Mouse (Mus musculus): ENCODE measurements around the gene Nckap5.
A peak's percentile ranks its signal among the peaks of the same experiment; 100 is the strongest.
"Not testable (repeated sequence)": the region's sequence is repeated elsewhere in the genome, so short reads cannot be mapped to it uniquely, and the experiment has no call there.

Gene Nckap5

DNA sequence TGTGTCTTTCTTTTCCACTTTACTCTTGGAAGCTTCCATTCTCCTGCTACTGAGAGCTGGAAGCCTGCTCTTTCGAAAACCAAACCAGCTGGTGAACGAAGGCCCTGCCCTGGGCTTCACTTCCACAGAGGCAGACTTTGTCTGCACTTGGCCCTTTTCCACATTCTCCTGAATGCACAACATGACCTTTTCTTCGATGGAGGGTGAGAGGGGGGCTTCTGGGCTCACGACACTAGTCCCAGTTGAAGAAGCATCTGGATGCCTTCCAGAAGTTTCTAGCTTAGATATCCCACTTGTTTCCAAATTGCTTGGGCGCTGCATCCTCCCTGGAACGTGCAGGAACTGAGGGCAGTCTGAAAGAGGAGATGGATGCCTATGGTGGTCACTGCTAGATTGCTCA, 806.1 kb downstream of the Nckap5 start:
- peak in 1 of 2 experiments; percentile 21 for DNase-seq (ENCODE audit: low spot score in 2 of 2)

DNA sequence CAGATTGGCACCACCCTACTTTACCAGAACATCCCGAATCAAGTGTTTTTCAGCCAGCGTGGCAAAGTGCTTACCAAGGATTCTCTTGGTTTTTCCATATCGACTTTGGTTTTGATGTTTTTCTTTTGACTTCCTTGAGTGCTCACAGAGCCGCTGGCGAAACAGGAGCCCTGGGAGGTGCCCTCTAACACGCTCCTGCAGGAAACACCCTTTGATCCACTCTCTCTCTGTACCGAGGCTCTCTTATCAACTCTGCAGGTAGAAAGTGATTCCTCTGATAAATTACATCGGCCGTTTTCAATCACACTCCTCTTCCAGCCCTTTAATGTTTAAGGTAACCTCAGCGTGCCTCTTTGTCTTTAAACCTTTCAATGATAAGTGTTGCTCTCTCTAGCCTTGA, 807.6 kb downstream of the Nckap5 start:
- no peak for DNase-seq (ENCODE audit: low spot score in 2 of 2)

DNA sequence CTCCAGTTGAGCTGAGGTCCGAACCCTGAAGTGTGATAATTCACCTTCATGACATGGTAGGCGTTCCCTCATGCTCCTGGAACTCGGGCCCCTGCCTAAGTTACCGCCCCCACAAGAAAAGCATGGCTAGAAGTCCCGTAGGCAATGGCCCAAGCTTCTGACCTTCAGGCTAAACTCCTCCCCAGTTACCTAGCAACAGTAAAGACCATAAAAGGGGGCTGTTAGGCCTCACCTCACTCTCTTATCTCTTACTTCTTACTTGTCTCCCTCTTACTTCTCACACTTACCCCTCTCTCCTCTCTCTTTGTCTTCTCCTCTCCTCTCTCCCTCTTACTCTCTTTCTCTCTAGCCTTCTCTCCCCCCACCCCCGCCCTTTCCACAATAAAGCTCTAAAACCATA, 811.9 kb downstream of the Nckap5 start:
- not testable (repeated sequence) for DNase-seq (ENCODE audit: low spot score in 2 of 2)

DNA sequence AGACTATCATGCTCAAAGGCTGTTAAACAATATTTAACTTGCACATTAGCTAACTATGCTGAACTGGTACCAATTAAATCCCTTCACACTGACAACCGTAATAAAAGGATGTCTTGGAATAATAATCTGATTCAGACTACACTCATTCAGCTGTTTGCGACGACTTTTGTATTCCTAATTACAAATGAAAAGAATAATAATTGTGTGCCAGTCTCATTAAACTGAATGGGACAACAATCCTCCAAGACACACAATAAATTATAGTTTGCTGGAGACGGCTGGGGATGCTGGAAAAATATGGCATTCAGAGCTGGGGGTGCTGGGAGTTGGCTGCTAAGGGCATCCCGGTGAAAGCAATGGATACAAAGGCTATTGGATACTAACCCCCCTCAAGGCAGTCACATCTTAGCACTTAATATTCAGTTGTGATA, 818.9 kb downstream of the Nckap5 start:
- DNase-seq (ENCODE audit: low spot score in 2 of 2) = no peak

DNA sequence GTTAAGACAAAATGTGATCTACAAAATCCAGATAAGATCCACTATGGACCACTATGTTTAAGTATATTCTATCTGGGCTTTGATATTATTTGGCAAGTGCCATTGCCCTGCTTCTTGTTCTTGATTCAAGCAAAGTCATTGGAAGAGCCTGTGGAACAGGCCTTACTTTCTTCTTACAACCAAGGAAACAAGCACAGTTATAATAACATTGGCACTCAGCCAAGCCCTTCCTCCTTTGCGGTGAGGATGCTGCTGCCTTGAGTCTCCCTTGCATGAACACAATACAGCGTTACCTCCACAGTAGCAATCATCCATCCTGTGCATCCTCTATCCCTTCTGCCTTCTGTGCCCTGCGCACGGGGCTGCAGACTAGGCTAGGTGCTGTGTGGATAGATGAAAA, 823.0 kb downstream of the Nckap5 start:
- no peak for DNase-seq (ENCODE audit: low spot score in 2 of 2)

DNA sequence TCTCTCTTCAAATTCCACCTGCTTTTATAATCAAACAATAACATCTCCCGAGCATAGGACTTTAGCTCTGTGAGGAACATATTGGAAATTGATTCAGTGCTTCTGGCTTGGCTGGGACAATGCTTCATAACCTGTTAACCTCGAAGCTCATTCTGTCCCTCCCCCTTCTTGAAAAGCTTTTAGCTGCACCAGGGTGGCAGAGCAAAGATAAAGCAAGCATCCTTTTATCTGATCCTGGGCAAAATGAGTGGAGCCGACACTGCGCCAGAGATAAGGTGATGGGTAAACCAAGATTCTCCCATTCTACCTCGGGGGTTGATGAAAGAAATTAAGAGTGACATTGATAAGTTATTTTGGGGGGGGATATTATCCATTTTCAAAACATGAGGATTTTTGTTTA, 824.9 kb downstream of the Nckap5 start:
- DNase-seq (ENCODE audit: low spot score in 2 of 2) = no peak

DNA sequence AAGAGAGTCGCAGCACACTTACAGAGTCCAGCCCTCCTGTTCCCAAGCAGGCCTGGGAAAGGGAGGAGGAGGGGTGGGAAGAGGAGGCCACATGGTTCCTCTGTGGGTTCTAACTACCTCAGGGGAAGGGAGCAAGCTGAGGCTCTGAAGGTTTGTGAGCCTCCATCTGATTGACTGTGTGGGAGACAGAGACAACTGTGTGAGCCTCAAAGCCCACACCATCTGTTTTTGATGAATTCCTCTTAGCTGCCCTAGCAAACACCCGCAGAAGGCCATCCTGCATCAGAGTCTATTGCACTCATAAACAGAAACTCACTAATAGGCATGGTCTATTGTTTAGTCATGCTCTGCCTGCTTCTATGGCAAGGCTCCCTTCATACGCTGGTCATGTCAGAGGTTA, 834.1 kb downstream of the Nckap5 start:
- DNase-seq (ENCODE audit: low spot score in 2 of 2) = peak; percentile 13

DNA sequence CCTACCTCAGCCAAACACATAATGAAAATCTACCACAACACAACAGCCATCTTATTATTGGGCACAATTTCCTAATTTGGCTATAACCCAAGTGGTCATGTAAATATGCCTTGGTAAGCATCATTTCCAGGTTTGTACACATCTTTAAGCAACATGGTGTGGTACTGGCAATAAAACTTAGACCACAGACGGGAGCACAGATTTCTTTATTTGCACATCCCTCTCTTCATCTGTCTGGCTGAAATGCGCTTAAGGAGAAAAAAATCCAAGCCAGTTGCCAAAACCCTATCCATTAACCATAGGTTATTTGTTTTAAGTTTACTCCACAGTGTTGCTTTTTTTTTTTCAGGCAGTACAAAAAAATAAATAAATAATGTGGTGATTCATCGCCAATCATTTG, 842.8 kb downstream of the Nckap5 start:
- DNase-seq (ENCODE audit: low spot score in 2 of 2) = peak in 1 of 2 experiments; percentile 10

DNA sequence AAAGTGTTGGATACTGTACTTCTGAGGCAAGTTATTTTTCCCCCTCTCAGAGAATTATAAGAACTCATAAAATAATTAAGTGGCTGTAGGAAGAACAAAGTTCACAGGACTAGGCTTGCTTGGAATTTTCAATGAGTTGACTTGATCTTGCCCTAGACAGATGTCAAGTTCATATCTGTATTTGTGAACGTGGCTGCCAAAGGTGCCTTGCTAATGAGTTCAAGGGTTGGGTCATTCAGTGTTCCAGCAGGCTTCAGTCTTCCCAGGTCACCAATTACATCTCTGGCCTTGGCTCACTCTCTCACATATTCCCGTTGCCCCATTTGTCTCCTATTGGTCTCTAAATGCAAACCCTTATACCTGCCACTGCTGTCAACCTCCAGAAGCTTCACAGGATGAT, 846.0 kb downstream of the Nckap5 start:
- DNase-seq (ENCODE audit: low spot score in 2 of 2) = no peak

DNA sequence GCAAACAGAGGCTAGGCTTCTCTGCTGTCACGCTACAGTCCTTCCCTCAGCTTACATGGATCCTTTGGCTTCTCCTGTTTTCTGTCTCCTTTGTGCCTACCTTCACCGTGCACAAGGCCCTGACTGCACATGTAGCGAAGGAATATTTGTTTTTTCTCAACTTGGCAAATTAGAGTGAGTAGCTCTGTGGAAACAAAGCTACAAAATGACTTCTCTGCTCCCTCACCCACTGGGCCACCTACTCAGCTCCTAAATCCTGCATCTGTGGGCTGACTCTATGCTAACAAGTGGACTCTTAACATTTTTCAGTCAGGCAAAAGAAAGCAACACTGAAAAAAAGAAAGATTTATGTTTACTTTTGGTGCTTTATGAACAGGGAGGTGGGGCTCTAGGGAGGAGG, 856.0 kb downstream of the Nckap5 start:
- peak; percentile 24 to 33 for DNase-seq (ENCODE audit: low spot score in 2 of 2)

DNA sequence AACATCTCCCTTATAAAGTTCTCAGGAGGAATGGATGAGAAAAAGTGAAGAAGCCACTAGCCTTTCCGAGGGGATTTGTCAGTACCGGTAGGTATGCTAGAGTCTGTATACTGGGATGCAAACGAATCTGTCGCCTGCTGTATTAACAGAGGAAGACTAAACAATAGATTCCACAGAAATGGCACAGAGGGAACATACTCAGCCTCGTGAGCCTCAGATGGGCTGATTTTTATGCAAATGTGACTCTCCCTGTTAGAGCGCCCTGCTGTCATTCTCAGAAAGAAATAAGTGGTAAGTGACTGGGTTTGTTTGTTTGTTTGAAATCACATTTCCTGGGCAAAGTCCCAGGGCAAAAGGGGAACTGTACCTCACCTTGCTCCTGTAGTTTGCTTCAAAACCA, 858.7 kb downstream of the Nckap5 start:
- DNase-seq (ENCODE audit: low spot score in 2 of 2) = no peak

DNA sequence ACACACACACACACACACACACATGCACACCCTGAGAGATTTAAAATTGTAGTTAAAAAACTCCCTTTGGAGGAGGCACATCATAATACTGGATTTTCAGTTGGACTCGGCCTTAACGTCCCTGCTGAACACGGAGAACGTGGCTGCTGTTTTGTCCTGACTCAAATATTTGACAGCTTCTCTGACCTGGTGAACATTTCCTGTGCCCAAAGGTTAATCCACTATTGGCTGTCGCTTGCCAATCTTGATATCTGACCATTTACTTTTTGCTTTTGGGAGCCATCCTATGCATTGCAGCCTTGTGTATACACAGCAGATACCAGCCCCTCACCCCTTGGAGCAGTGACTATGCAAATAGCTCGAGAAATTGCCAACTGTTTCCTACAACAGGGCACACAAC, 862.9 kb downstream of the Nckap5 start:
- DNase-seq (ENCODE audit: low spot score in 2 of 2) = no peak

DNA sequence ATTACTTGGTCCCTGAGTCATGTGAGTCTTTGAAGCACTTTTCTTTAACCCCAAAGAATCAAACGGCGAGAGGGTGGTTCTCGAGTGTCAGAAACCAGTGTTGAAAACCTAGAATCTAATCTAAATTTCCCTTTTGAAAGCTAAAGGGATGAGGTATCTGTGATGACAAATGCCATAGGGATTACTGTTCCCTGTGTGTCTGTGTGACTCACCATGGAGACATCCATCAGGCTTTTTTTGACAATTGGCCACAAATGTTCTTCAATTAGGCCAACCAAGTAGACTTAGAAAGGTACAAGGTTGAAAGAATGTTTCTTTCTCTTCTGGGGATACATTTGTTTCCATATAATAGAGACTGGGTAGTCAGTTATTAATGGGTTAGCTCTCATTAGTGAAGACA, 879.6 kb downstream of the Nckap5 start:
- DNase-seq (ENCODE audit: low spot score in 2 of 2) = no peak

DNA sequence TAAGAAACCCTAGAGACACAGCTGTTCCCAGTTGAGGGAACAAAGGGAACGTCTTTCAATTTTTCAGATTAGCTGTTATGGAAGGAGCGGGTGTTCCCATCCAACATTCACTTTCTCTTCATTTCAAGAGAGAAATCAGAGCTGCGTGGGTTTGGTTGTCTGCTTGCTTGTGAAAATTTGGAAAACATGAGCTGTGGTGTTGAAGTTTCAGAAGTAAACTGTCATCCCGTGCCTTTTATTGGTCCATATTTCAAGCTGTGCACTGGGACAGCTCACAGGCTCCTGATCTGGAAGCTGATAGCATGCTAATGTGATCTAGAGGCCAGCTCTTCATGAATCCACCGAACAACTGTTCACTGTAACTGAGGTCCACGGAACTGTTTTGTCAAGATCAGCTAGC, 881.5 kb downstream of the Nckap5 start:
- DNase-seq (ENCODE audit: low spot score in 2 of 2) = no peak

DNA sequence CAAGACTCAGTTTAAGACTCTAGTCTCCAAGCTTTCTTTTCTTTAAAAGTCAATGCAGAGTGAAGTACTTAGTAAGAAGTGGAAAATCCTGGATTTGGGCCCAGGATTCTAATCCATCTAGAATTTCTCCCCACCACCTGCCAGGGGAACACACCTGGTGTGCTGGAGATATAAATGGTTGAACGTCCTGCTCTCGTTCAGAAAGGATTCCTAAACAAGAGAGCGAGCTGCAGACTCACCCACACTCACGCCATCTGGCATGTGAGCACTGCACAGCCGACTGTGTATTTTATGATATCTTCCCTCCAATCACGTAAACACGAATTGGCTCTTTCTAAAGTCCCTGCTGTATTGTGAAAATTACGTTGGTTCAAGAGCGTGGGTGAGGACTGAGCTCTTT, 885.5 kb downstream of the Nckap5 start:
- peak; percentile 63 to 73 for DNase-seq (ENCODE audit: low spot score in 2 of 2)

DNA sequence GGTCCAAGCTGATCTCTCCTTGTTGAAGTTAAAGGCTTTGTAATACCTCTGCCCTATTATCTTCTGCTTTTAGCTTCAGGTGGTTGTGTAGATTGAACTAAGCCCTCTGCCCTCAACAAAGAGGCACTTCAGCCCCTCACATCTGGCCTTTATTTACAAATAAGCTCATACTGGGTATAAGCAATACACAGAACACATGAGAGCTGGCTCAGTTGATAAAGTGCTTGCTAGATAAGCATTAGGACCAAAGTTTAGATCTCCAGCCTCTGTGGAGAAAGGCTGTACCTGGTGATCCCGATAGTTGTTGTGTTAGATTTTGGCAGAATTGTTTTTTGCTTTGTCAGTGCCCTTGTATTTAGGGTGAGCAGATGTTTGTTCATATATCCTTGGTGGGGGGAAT, 887.3 kb downstream of the Nckap5 start:
- no peak for DNase-seq (ENCODE audit: low spot score in 2 of 2)

DNA sequence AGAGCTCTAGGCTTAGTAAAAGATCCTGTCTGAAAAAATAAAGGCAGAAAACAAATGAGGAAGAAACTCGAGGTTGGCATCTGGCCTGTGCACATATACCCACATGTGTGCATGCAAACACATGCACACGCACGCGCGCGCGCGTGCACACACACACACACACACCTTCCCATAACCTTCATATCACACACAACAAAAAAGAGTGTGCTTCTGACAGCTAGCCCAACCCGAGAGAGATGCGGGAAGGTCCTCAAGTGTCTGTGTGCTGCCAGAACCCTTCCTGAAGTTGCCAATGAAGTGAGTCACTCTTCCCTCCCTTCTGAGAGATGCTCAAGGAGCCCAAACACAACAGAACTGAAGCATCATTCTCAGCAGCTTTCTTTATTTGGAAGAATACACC, 905.1 kb downstream of the Nckap5 start:
- DNase-seq (ENCODE audit: low spot score in 2 of 2) = no peak

DNA sequence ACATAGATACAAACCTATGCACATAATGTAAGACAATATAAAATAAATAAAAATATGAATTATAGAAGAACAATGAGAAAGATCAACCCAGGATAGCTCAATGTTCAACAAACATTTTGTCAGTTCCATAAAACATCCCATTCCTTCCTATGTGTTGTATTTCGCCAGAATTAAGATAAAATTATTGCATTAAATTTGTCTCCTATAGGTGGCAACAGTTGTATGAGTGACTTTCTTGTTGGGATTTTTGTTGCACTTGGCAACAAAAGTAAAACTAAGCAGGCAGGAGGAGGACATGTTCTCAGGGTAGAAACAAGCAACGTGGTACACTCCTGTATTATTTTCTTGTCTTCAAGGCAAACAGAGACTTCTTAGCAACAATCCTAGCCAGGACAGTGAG, 907.5 kb downstream of the Nckap5 start:
- no peak for DNase-seq (ENCODE audit: low spot score in 2 of 2)

DNA sequence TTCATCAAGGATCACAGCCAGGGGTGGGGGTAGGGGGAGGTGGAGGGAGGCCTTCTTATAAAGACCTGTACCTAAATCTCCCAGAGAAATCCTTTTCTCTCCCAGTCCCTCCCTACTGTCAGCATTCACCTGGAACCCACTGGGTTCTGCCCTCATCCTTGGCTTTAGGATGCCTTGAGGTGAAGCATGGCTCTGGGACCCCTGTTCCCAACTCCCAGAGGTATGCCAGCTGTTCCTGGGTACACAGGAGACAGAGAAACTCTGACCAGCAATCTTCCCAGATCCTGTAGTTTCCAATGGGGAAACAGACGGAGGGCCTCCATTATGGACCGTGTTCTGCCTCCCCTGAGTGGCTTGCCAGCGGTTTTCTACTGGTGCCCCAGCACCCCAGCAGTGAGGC, 909.9 kb downstream of the Nckap5 start:
- DNase-seq (ENCODE audit: low spot score in 2 of 2) = no peak

DNA sequence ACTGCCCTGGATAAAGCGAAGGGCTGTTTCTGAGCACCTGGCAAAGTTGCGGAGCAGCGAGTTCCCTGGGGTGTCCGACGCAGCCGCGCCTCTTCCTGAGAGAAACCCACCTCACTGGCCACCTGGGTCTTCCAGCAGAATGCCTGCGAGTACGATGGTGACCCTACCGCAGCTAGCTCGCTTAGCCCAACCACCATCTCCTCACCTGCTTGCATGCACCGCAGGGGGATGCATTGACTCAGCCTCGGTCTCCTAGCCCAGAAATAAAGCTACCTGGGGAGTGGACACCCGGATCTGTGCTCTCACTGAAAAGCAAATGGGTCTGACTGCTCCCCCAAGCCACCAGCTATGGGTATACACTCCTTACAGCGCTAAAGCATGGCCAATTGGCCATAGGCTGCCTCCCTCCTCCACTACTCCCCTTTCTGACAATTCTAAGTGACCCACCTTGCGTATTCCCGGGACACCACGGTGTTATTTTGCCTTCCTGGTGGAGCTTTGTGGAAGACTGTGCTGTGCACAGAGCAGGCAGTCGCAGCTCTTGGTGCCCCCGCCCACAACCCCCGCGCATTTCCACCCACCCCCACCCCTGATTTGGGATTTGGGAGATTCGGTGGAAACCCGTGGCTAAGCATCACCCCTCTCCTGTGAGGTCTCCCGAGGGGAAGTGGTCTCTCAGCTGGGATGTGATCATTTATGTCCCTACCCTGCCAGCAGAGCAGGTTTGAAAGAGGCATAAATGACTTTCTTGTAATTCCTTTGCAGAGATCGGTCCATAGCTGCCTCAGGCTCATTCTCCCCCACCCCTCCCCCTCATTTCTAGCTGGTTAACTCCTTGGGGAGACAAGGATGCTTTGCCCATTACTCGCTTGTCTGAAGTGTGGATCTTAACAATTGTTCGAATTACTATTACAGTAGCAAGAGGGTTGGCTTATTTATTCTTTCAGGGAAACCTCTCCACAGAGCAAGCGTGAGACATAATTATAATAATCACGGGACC, 917.7 kb downstream of the Nckap5 start, which contains the start of gene Lypd1:
Gene Lypd1 (minus strand): TSS at position 501 of the 1,000 bp plus-strand sequence.
- DNase-seq (ENCODE audit: low spot score in 2 of 2) = peak; percentile 19 to 21

DNA sequence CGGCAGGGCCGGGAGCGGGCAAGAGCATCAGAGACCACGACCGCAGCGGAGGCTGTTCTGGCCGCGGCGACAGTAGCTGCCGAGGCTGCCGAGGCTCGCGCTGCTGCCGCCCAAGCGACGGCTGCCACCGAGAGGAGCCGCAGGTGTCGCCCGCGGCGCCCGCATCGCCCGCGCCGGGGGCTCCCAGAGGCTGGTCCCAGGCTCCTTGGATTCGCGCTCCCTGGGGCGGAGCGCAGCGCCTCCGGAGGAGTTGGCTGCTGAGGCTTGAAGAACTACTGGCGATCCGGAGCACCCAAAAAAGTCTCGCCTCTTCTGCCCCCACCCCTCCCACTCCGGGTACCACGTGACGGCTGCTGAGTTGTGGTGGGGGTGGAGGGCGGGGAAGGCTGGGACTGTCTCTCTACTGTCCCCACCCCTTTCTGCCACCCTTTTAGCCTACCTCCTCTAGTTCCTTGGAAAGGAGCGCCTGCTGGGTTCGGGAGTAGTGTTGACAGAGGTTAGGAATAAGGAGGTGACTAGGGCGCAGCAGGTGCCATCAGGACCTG, 918.6 kb downstream of the Nckap5 start:
- peak; percentile 62 to 69 for DNase-seq (ENCODE audit: low spot score in 2 of 2)

DNA sequence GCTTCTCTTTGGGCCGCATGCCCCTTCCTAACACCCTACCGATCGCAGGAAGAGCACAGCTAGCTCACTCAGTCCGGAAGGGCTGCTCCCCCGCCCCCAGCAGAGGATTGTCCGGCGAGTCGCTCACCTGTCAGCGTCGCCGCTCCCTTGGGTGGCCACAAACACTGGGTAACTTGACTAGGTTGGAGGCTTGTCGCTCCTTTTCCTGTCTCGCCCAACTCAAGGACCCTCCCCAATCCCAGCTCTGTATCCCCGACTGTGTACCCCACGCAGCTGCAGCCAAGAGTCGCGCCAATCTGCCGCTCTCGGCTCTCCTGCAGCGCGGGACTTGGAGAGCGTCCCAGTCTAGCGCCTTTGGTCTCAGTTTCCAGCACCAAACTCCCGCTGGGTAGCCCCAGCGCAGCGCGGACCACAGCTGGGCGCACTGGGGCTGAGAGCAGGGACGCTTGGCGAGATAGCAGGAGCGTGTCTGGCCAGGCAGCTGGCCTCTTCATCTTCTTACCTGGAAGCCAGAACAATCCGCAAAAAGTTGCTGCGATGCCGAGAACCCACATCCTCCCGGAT, 919.2 kb downstream of the Nckap5 start:
- peak; percentile 47 to 52 for DNase-seq (ENCODE audit: low spot score in 2 of 2)

DNA sequence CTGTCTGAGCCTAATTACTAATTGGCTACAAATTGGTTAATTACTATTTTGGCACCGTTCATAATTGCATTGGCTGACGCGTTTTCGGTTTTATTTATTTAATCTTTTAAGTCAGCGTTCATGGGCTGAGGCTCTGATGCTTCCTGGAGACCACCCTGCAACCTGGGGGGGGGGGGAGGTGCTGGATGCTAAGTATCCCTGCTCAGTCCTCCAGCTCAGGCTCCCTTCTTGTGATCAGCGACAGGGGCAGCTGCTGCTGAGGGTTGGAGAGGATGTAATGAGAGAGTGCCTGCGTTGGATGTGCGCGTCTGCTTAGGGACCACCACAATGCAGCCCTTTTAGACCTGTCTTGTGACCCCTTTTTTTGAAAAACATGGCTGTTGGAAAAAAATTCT, 919.7 kb downstream of the Nckap5 start:
- DNase-seq (ENCODE audit: low spot score in 2 of 2) = no peak
